Mouse (Mus musculus) neural tube, embryonic 10.5 days (tissue): ENCODE data around the gene Arpc5l.
A peak's percentile ranks its signal among the peaks of the same experiment; 100 is the strongest.

Source experiments
- DNase-seq: peaks from one replicate; pipeline ENCODE4 v3.0.0-alpha.2; 2017; ENCODE audit warnings: low spot score; ENCODE audit errors: extremely low spot score

The Arpc5l gene

DNA sequence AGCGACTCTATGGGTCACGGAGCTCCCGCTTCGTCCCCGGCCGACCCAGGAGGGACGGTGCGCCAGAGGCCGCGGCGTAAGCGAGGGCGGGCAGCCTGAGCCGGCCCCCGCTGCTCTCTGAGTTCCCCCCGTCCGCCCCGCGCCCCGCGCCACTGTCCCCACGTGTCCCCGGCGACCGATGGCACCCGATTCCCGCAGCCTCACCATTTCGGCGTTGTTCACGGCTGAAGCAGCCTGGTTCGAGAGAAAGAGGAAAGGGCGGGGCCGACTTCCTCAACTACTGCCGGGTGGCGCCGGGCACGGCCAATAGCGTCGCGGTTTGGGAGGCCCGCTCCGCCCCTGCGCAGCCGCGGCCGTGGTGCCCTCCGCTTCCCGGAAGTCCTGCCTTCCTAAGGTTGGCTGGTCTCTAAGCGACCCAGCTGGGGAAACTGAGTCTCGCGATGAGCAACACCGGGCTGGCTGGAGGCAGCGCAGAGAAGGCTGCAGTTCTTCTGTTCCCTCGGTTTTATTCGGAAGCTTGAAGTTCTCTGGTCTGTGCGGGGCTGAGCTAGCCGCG is at the start of gene Arpc5l:
Gene Arpc5l (plus strand): TSS at position 469 of the 556 bp plus-strand sequence.
- DNase-seq: peak; percentile 90

DNA sequence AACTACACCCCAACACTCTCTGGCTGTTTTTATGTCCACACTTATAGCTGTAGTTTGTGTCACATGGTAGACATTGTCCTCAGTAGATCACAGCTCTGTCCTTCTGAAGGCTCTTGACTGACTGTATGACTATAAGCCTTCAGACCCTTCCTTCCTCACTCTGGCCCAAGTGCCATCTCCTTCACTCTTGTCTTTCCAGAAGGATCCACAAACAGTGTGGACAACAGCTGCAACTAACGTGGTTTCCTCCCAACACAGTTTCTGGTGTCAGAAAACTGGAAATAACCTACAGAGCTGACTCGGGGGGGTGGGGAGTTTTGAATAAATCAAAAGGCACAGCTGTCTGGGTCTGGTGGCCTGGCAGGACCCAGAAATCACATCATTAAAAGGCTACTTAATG is 49.1 kb upstream of the Arpc5l start:
- DNase-seq: no peak

DNA sequence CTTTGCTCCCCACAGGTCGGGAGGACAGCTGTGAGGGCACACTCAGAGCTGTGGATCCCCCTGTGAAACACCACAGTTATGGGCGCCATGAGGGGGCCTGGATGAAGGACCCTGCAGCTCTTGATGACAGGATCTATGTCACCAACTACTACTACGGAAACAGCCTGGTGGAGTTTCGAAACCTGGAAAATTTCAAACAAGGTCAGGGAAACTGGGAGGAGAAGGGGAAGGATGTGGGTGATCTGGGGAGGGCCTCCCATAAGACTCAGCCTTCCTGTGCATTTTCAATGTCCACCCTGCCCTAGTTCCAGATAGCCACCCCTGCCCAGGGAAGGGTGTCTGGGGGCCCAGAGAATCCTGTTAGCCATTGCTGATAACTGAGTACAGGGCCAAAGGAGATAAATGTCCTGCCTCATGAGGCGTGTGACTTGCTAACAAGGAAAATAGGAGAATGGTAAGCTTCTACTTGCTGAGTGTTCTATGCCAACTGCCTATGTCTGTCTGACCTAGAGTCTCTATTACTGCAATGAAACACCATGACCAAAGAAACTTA is 47.4 kb upstream of the Arpc5l start:
- DNase-seq: no peak

DNA sequence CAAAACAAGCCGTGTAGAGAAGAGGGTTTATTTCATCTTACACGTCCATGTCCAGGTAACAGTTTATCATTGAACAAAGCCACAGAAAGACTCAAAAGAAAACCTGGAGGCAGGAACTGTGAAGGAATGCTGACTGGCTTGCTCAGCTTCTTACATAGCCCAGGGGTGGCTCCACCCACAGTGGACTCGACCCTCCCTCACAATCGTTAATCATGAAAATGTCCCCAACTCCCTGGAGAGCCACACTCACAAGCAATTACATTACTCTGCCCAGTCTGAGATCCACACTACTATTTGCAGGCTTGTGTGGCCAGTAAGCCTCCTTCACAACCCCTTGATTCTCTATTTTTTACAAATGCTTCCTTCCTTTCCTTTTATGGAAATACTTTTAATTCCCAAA is 41.0 kb upstream of the Arpc5l start:
- peak; percentile 30 for DNase-seq

DNA sequence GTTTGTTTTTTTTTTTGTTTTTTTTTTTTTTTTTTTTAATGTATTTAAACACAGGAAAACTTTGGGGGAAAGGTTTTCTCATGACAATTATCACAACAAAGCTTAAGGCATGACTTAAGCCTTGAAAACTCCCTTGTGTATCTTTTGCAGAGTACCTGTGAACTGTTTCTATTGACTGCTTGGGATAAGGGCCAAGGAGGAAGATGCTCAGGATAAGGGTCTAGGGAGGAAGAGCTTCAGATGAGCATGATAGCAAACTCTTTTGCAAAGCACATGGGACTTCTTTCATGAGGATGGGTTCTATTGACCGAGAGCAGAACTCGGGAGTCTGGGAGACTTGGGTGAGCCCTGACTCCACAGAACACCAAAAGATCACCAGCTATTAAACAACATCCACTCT is 35.5 kb upstream of the Arpc5l start:
- DNase-seq: no peak

DNA sequence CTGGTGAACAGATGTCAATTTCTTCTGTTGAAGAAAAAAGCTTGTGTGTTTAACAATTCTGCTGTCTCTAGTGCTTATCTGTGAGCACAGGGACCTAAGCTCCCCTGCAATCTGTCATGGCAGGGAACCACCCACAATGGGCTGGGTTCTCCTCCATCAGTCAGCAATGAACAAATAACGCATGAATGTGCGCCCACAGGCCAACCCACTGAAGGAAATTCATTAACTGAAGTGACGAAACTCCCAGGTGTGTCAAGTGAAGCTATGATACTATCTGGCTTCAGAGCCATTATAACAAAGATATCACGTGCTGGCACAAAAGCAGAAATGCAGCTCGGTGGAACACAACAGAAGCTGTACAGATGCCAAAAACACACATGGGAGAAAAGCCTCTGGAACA is 35.1 kb upstream of the Arpc5l start:
- DNase-seq: no peak

DNA sequence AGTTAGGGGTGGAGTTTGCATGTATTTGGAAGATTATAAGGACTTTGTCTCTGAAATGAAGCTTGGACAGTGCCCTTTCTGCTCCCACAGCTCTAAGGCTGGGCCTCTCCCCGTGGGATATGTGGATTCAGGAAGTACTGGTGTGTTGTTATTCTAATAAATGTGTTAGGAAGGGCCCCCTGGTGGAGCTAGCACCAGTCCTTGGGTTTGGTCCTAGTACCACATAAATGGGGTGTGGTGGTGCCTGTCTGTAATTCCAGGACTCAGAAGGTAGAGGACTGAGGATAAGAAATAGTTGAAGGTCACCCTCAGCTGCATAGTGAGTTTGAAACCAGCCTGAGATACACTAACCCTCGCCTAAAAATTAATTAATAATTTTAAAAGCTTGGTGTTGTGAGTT is 31.9 kb upstream of the Arpc5l start:
- no peak for DNase-seq

DNA sequence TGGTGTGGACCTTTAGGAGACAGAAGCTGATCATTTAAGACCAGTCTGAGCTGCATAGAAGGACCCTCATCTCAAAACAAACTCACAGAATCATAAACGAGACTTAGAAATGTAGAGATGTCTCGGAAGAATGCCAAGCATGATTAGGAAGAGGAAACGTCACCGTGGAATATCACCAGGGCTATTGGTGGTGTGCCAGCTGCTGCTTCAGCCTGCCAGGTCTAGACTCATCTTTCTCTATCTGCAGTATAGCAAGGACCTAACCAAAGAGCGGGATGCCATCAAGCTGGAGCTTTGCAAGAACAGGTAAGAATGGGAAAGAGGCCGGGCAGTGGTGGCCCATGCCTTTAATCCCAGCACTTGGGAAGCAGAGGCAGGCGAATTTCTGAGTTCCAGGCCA is 31.4 kb upstream of the Arpc5l start:
- DNase-seq: no peak

DNA sequence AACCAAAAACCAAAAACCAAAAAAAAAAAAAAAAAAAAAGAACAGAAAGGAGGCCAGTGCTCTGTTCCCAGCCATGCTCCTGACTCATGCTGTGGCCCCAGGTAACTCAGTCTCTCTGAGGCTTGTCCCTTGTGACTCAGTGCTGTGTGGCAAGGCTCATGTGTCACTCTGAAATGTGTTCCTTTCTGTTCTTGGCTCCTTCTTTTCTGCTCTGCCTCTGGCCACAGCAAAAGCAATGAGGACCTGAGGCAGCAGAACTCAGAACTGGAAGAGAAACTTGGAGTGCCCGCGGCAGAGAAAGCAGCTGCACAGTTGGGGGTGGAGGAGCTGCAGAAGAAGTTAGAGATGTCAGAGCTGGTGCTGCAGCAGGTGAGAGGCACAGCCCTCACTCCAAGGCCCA is 31.0 kb upstream of the Arpc5l start:
- no peak for DNase-seq

DNA sequence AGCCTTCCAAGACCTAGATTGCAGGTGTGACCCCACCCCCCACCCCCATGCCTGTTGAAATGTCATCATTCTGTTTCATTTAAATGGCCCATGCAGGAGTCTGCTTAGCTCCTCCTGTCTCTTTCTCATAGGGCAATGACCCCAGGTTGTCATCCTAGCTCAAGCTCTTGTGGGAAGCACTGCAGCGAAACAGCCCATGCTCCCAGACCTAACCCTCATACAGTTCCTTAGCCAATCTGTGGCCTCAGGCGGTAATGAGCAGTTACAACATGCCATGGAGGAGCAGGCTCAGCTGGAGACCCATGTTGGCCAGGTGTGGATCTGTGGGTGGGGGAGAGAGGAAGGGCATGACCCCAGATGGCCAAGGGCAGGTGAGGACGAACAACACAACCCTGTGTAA is 30.0 kb upstream of the Arpc5l start:
- no peak for DNase-seq

DNA sequence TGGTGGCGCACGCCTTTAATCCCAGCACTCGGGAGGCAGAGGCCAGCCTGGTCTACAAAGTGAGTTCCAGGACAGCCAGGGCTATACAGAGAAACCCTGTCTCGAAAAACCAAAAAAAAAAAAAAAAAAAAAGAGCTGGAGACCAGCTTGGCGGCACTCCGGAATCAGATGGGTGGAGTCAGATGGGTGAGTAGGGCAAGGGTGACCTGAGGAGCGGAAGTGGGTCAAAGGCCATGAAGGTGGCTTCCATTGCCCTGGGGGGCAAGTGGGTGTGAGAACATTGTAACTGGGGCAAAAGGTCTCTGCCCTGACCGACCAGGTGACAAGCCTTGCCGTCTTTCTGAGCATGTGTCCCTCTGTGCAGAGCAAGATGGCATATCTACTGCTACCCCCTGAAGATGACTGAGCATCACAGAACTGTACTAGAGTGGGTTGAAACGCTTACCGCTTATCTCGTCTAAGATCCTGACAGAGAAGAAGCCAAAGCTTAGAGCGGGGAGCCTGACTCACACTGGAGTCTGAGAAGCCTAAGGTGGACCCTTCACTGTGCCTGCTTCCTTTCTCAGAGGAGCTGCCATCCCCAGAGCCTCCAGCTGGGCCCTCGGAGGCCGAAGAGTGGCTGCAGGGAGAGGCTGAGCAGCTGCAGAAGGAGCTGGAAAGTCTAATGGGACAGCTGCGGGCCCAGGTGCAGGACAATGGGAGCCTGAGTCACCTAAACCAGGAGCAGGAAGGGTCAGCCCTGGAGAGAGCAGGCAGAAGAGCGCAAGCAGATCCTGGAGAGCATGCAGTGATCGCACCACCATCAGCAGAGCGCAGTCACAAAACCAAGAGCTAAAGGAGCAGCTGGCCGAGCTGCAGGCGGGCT is 29.0 kb upstream of the Arpc5l start:
- no peak for DNase-seq

DNA sequence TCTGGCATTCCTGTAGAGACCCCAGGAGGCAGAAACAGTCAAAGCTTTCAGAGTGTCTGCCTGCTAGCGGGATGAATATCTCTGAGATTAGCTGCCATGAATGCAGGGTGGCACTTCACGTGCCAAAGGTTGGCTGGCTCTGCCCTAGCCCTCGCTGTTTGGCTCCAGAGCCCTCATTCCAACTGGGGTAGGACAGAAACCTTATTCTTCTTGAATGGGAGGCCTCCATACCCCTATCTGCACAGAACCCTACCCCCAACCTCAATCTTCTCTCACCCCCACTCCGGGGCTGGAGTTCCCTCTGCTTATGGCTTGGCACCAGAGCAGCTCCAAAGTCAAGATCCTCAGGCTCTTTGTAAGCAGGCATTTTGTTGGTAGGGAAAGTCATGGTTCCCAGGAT is 27.3 kb upstream of the Arpc5l start:
- no peak for DNase-seq

DNA sequence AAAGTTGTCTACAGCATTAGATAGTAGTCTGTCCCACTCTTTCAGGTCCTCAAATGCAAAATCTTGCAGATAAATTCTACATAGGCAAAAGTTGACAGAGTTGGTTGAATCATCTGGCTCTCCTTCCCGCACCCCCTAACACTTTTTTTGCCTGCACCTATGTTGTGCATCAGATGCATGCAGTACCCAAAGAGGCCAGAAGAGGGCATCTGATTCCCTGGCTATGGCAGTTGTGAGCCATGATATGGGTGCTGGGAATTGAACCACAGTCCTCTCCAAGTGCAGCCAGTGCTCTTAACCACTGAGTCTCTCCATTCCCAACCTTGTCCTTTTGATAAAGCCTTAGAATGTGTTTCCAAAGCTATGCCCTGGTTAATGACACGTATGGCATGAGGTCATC is 21.7 kb upstream of the Arpc5l start:
- no peak for DNase-seq

DNA sequence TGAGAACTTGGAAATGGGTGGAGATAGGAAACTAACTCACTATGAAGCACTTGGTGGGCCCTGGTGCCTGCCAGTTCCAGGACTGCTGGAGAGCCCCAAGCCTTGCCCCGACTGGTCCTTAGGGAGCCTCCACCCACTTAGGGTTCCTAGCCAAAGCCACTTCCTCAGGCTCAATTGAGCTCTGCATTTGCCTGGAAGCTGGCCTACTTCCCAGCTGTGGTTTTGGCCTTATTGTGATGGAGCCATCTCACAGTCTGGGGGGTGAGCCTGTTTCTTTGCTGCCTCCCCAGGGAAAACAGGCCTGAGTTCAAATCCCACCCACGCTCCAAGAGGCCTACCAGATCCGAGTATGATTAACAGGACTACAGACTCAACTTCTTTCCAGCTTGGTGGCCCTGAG is 18.6 kb upstream of the Arpc5l start:
- DNase-seq: no peak

DNA sequence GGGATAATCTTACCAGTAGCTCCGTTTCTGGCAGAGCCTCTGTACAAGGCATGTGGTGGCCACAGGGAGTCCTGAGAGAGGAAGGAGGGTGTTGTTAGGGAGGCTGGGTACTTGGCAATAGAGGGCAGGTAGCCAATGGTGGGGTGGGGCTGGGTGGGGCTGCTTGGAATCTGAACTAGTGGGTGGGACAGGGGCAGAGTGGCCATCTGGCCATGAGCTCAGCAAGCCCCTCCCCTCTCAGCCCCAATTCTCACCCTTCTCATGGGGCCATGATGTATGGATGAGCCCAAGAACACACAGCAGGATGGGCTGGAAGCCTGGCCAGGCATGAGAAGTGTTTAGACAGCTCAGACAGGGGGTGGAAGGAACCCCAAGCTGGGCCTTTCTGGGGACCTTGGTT is 17.8 kb upstream of the Arpc5l start:
- no peak for DNase-seq

DNA sequence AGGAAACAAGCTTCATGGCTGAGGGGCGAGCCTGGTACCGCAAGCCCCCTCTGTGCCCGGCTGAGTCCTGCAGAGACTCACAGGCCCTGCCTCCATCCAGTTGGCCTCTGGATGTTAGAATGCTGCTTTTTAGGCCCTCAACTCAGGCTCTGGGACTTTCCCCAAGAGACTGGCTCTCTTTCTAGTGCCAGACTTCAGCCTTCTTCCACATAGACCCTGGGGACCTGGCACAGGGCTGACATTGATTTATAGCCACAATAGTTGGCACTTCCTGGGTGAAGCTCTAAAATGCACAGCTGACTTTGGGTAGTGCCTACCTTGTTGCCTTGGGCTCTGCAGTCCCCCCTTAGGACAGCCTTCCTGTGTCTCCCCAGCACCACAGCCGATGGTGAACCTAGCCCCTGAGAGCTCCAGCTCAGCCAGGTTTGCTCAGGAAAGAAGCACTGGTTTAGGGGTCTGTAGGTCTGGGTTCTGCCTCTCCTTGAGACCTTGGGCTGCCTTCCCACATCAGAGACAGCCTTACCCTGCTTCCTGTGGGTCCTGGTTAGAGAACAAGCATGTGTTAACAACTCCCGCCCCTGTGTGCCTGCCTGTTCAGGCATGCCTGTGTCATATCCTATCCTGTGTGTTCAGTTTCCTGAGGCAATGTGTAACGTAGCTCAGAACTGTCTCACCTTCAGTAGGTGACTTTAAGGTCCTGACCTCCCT is 17.2 kb upstream of the Arpc5l start:
- no peak for DNase-seq

DNA sequence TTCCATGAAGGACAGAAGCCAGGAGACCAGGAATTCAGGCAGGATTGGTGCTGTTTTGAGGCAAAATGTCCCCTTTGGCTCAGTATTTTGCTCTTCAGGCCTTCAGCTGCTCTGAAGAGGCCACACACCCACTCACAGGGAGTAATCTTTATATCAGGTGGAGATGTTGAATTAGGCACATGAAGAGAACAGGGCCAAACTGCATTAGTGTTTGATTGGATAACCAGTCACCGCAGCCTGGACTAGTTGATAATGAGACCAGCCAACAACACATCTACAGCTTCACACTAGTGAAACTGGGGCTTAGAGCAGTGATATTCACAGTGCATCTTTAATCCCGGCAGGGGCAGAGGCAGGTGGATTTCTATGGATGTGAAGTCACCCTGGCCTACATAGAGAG is 16.2 kb upstream of the Arpc5l start:
- no peak for DNase-seq

DNA sequence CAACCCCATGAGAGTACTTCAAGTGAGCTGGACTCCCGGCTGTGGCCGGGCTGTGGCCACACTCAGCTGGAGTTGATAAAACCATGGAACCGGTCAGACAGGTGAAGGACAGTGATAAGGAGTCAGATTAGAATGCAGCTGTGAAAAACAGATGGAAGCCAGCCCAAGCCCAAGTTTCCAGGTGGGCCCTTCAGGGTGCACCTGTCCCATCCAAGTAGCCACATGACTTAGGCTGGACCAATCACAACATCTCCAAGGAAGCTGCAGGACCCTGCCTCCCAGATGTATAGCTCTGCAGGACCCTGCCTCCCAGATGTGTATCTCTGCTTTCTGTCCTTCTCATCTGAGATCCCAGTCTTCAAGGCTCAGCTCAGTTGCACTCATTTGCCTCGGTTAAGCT is 13.1 kb upstream of the Arpc5l start:
- no peak for DNase-seq

DNA sequence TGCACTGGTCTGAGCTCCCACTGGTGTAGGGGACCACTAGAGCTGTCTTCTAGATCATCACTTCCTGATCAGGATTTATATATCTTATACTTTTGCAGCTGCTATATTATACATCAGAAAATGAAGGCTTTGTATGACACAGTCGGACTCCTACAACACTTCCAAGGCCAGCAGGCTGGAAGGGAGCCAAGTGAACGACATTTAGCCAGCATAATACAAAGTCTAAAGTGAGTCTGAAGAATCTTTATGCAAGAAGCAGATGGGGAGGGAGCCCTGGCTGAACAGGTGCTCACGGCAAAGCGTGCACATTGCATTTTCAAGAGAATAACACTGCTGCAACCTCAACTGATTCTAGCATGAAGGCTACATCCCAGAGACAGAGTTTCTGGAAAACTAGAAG is 12.7 kb upstream of the Arpc5l start:
- no peak for DNase-seq

DNA sequence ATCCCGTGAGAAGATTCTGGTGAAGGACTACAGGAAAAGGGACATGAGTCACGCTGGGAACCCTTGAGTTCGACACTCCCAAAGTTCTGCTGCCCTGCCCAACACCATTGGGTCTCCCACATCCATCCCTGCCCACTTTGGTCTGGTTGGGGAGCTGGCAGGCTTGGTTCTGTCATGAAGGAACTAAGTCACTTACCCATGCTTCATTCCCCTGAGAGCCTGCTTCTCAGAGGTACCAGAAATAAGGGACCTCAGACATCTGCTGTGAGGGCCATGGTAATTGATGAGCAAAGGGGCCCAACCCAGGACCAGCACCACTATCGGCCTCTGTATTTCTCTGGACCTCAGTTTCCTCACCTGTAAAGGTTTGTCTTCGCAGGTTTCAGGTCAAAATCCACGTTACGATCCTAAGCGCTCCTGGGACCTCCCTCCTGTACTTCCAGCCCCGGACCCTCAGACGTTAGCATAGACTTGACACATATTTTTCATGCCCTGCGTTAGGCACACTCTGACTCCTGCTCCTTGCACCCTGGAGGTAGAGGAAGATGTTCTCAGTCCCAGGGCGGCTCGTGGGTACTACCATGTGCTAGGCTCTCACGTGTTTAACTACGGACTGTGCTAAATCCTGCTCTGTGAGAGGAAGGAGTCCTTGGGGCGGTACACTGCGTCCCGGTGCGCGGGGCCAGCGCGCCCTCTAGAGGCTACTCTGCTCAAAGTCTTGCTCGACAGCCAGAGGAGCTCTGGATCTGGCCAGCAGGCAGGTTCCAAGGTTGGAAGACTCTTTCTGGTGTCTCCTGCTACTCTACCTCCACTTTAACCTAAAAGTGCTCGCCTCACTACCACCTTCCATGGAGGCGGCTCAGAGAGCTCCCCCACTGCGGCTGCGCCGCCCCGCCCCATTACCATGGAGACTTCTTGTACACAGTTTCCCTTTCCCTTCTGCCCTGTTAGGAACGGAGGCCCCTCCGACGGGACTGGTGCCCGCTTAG is 7.5 kb upstream of the Arpc5l start, which contains the start of gene Wdr38:
Gene Wdr38 (plus strand): TSS at position 91 of the 989 bp plus-strand sequence.
- peak; percentile 92 for DNase-seq

DNA sequence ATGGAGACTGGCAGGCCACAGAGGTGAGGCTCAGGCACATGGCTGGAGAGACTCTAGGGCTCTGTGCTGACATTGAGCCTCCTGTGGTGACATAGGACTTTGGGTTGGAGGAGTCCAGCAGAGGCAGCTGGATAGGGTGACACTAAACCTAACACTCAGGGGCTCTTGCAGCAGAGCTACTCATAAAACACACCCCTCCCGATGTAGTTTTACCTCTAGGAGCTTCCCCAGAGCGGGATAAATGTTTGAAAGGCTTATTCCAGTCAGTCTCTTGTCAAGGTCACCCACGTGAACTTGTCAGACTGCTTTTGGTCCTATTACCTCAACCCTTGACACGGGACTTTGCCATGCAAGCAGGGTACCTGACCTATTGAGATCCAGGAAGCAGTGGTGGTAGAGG is 5.8 kb upstream of the Arpc5l start:
- peak; percentile 20 for DNase-seq
